Mouse (Mus musculus): ENCODE results near the gene Fbxo41. TPM values are rescaled to one million over a fixed set of nuclear protein-coding genes. Genes with fewer than 3 reads are reported as not detected.

The Fbxo41 gene
- polyA plus RNA-seq (2012; rRNA removed): 0.19 and 0.22 TPM in 2 replicates

- 2% methylated on average over 14 of the region's 22 CpGs for WGBS
- H3K27me3 ChIP-seq (ENCODE audit: control insufficient read depth, insufficient read depth, low read length): peaks cover 7% of the 10 kb centered on the region
- peak within 1 kb of the TSS; percentile 57 for H3K4me3 ChIP-seq (ENCODE audit: low read depth, low read length)
- H3K4me1 ChIP-seq (ENCODE audit: control insufficient read depth, insufficient read depth, insufficient read length, low read length): no peaks in the 10 kb centered on the region; the same call in 1 of the 2 replicates
- no peak within 1 kb of the TSS for H3K27ac ChIP-seq (ENCODE audit: insufficient read depth, low read depth, low read length)
- TF ChIP-seq CTCF (IDR thresholded peaks at IDR 0.05; ENCODE audit: extremely low read depth, insufficient read length, insufficient replicate concordance, low read depth, low read length): no peak
- no peak for TF ChIP-seq POLR2A (IDR thresholded peaks at IDR 0.05; ENCODE audit: low read depth, low read length)
- H3K36me3 ChIP-seq (ENCODE audit: control insufficient read depth, insufficient read depth, low read length): no peaks in the 10 kb centered on the region
These were observed at the start of gene Fbxo41 for GRCm38 (mm10) chr6:85502911-85503250. Fbxo41 (minus strand) TSS chr6:85502994.

- 77% methylated on average over 5 of the region's 5 CpGs for WGBS
- Histone ChIP-seq H3K4me3 (ENCODE audit: low read depth, low read length) (no peak overlapping the region), H3K27me3 (ENCODE audit: control insufficient read depth, insufficient read depth, low read length) (no peaks in the 10 kb centered on the region), H3K27ac (ENCODE audit: insufficient read depth, low read depth, low read length) (no peak overlapping the region), H3K36me3 (ENCODE audit: control insufficient read depth, insufficient read depth, low read length) (no peaks in the 10 kb centered on the region), H3K4me1 (ENCODE audit: control insufficient read depth, insufficient read depth, insufficient read length, low read length) (no peaks in the 10 kb centered on the region)
- TF ChIP-seq CTCF (IDR thresholded peaks at IDR 0.05; ENCODE audit: extremely low read depth, insufficient read length, insufficient replicate concordance, low read depth, low read length) (no peak), POLR2A (IDR thresholded peaks at IDR 0.05; ENCODE audit: low read depth, low read length) (no peak)
These were observed 44.8 kb upstream of the Fbxo41 start for GRCm38 (mm10) chr6:85547642-85548041.

- no peaks in the 10 kb centered on the region for H3K36me3 ChIP-seq (ENCODE audit: control insufficient read depth, insufficient read depth, low read length)
- TF ChIP-seq POLR2A (IDR thresholded peaks at IDR 0.05; ENCODE audit: low read depth, low read length): no peak
- no peak for TF ChIP-seq CTCF (IDR thresholded peaks at IDR 0.05; ENCODE audit: extremely low read depth, insufficient read length, insufficient replicate concordance, low read depth, low read length)
- H3K27ac ChIP-seq (ENCODE audit: insufficient read depth, low read depth, low read length): no peak overlapping the region
- no peak overlapping the region for H3K4me3 ChIP-seq (ENCODE audit: low read depth, low read length)
- H3K4me1 ChIP-seq (ENCODE audit: control insufficient read depth, insufficient read depth, insufficient read length, low read length): no peaks in the 10 kb centered on the region
- H3K27me3 ChIP-seq (ENCODE audit: control insufficient read depth, insufficient read depth, low read length): no peaks in the 10 kb centered on the region
- 79% methylated on average over 13 of the region's 13 CpGs for WGBS
These were observed 41.6 kb upstream of the Fbxo41 start for GRCm38 (mm10) chr6:85544251-85544881.

GRCm38 (mm10) chr6:85543351-85544175, 40.8 kb upstream of the Fbxo41 start:
- Histone ChIP-seq H3K27me3 (ENCODE audit: control insufficient read depth, insufficient read depth, low read length) (no peaks in the 10 kb centered on the region), H3K27ac (ENCODE audit: insufficient read depth, low read depth, low read length) (no peak overlapping the region), H3K4me3 (ENCODE audit: low read depth, low read length) (no peak overlapping the region), H3K36me3 (ENCODE audit: control insufficient read depth, insufficient read depth, low read length) (no peaks in the 10 kb centered on the region), H3K4me1 (ENCODE audit: control insufficient read depth, insufficient read depth, insufficient read length, low read length) (no peaks in the 10 kb centered on the region)
- WGBS: 54% methylated on average over 10 of the region's 10 CpGs
- TF ChIP-seq CTCF (IDR thresholded peaks at IDR 0.05; ENCODE audit: extremely low read depth, insufficient read length, insufficient replicate concordance, low read depth, low read length): no peak
- TF ChIP-seq POLR2A (IDR thresholded peaks at IDR 0.05; ENCODE audit: low read depth, low read length): no peak

GRCm38 (mm10) chr6:85522825-85523224, 20.0 kb upstream of the Fbxo41 start:
- Histone ChIP-seq H3K27me3 (ENCODE audit: control insufficient read depth, insufficient read depth, low read length) (no peaks in the 10 kb centered on the region), H3K4me3 (ENCODE audit: low read depth, low read length) (no peak overlapping the region), H3K4me1 (ENCODE audit: control insufficient read depth, insufficient read depth, insufficient read length, low read length) (no peaks in the 10 kb centered on the region), H3K27ac (ENCODE audit: insufficient read depth, low read depth, low read length) (no peak overlapping the region), H3K36me3 (ENCODE audit: control insufficient read depth, insufficient read depth, low read length) (no peaks in the 10 kb centered on the region)
- TF ChIP-seq CTCF (IDR thresholded peaks at IDR 0.05; ENCODE audit: extremely low read depth, insufficient read length, insufficient replicate concordance, low read depth, low read length): no peak
- TF ChIP-seq POLR2A (IDR thresholded peaks at IDR 0.05; ENCODE audit: low read depth, low read length): no peak
- 64% methylated on average over 2 of the region's 2 CpGs for WGBS

GRCm38 (mm10) chr6:85522026-85522425, 19.2 kb upstream of the Fbxo41 start:
- no peaks in the 10 kb centered on the region for H3K4me1 ChIP-seq (ENCODE audit: control insufficient read depth, insufficient read depth, insufficient read length, low read length)
- H3K27ac ChIP-seq (ENCODE audit: insufficient read depth, low read depth, low read length): no peak overlapping the region
- H3K27me3 ChIP-seq (ENCODE audit: control insufficient read depth, insufficient read depth, low read length): no peaks in the 10 kb centered on the region
- TF ChIP-seq CTCF (IDR thresholded peaks at IDR 0.05; ENCODE audit: extremely low read depth, insufficient read length, insufficient replicate concordance, low read depth, low read length): no peak
- WGBS: 74% methylated on average over 5 of the region's 5 CpGs
- no peak overlapping the region for H3K4me3 ChIP-seq (ENCODE audit: low read depth, low read length)
- H3K36me3 ChIP-seq (ENCODE audit: control insufficient read depth, insufficient read depth, low read length): no peaks in the 10 kb centered on the region

GRCm38 (mm10) chr6:85518091-85518693, 15.4 kb upstream of the Fbxo41 start:
- H3K4me3 ChIP-seq (ENCODE audit: low read depth, low read length): no peak overlapping the region
- 50% methylated on average over 5 of the region's 5 CpGs for WGBS

More at GRCm38 (mm10) chr6:85518091-85518693, 15.4 kb upstream of the Fbxo41 start:
- no peaks in the 10 kb centered on the region for H3K36me3 ChIP-seq (ENCODE audit: control insufficient read depth, insufficient read depth, low read length)
- H3K4me1 ChIP-seq (ENCODE audit: control insufficient read depth, insufficient read depth, insufficient read length, low read length): peaks cover 4% of the 10 kb centered on the region; the same call in 1 of the 2 replicates
- no peak for TF ChIP-seq CTCF (IDR thresholded peaks at IDR 0.05; ENCODE audit: extremely low read depth, insufficient read length, insufficient replicate concordance, low read depth, low read length)
- no peak for TF ChIP-seq POLR2A (IDR thresholded peaks at IDR 0.05; ENCODE audit: low read depth, low read length)
- no peak overlapping the region for H3K27ac ChIP-seq (ENCODE audit: insufficient read depth, low read depth, low read length)
- H3K27me3 ChIP-seq (ENCODE audit: control insufficient read depth, insufficient read depth, low read length): peaks cover 8% of the 10 kb centered on the region

All from small intestine, adult 2 months (tissue).